Mouse (Mus musculus) ES-Bruce4 (cell line): ENCODE measurements around the gene Tnpo2.

Experiments
- CTCF ChIP-seq: IDR thresholded peaks from one replicate; pipeline ENCODE4 v1.8.1; 2011; ENCODE audit warnings: low read depth, low read length
- EP300 ChIP-seq: IDR thresholded peaks from 2 replicates; pipeline ENCODE4 v1.6.1; 2011; ENCODE audit warnings: low read depth, low read length; ENCODE audit not compliant: insufficient read depth
- POLR2A ChIP-seq: IDR thresholded peaks from one replicate; pipeline ENCODE4 v1.8.1; 2011; ENCODE audit warnings: low read length; ENCODE audit not compliant: insufficient read depth

- TF ChIP-seq POLR2A (no peak), CTCF (no peak), EP300 (no peak)
Observed at GRCm38 (mm10) chr8:84996978-84997377, 39.7 kb upstream of the Tnpo2 start.
